Mouse (Mus musculus): ENCODE measurements around the gene Hspa1l. TPM values are rescaled to one million over a fixed set of nuclear protein-coding genes. Genes with fewer than 3 reads are reported as not detected.
"Not testable (repeated sequence)": the region's sequence is repeated elsewhere in the genome, so short reads cannot be mapped to it uniquely, and the experiment has no call there.

Hspa1l gene
- polyA plus RNA-seq, 1 experiment from 2014 or later = 0.53 TPM

GRCm38 (mm10) chr17:34960702-34961493, 11.6 kb upstream of the Hspa1l start:
- no peak for ATAC-seq (replicated peaks; ENCODE audit: low FRiP score, low TSS enrichment, low read depth)
- Histone ChIP-seq H3K27ac (ENCODE audit: low read depth) (no peak overlapping the region), H3K9me3 (ENCODE audit: control insufficient read depth, low read length) (no peaks in the 10 kb centered on the region), H3K9ac (ENCODE audit: low read length) (no peak overlapping the region), H3K4me1 (replicated peaks; ENCODE audit: control insufficient read depth, insufficient read depth, low read length) (peaks cover 5% of the 10 kb centered on the region), H3K4me3 (ENCODE audit: low read depth, low read length) (no peak overlapping the region), H3K36me3 (ENCODE audit: control insufficient read depth, insufficient read depth, low read length) (no peaks in the 10 kb centered on the region), H3K27me3 (replicated peaks; ENCODE audit: control insufficient read depth, insufficient read depth, low read length) (no peaks in the 10 kb centered on the region; the same call in 1 of the 2 replicates), H3K4me2 (ENCODE audit: low read length) (0 out of 2 replicates have a peak overlapping the region, but pooled peaks have one; percentile 76)
- DNase-seq (ENCODE audit: low spot score) = no peak

- Histone ChIP-seq H3K4me1 (replicated peaks; ENCODE audit: control insufficient read depth, insufficient read depth, low read length) (peaks cover 5% of the 10 kb centered on the region), H3K4me2 (ENCODE audit: low read length) (no peak overlapping the region), H3K27ac (ENCODE audit: low read depth) (peak overlapping the region; percentile 6; the same call in 1 of the 2 replicates), H3K9ac (ENCODE audit: low read length) (no peak overlapping the region), H3K27me3 (replicated peaks; ENCODE audit: control insufficient read depth, insufficient read depth, low read length) (no peaks in the 10 kb centered on the region), H3K4me3 (ENCODE audit: low read depth, low read length) (no peak overlapping the region), H3K36me3 (ENCODE audit: control insufficient read depth, insufficient read depth, low read length) (no peaks in the 10 kb centered on the region), H3K9me3 (ENCODE audit: control insufficient read depth, low read length) (no peaks in the 10 kb centered on the region)
- 22% methylated on average over 3 of the region's 3 CpGs for WGBS
- DNase-seq (ENCODE audit: low spot score) (no peak), ATAC-seq (replicated peaks; ENCODE audit: low FRiP score, low TSS enrichment, low read depth) (no peak)
Measured at GRCm38 (mm10) chr17:34962125-34962524, 10.4 kb upstream of the Hspa1l start.

- no peaks in the 10 kb centered on the region for H3K9me3 ChIP-seq (ENCODE audit: control insufficient read depth, low read length)
- DNase-seq (ENCODE audit: low spot score) = no peak
- no peak overlapping the region for H3K4me2 ChIP-seq (ENCODE audit: low read length)
- WGBS = 73% methylated on average over 1 of the region's 1 CpGs
- H3K4me1 ChIP-seq (replicated peaks; ENCODE audit: control insufficient read depth, insufficient read depth, low read length) = peaks cover 5% of the 10 kb centered on the region
- no peak for ATAC-seq (replicated peaks; ENCODE audit: low FRiP score, low TSS enrichment, low read depth)
- H3K4me3 ChIP-seq (ENCODE audit: low read depth, low read length) = no peak overlapping the region
- no peak overlapping the region for H3K9ac ChIP-seq (ENCODE audit: low read length)
- H3K27ac ChIP-seq (ENCODE audit: low read depth) = no peak overlapping the region
- no peaks in the 10 kb centered on the region for H3K36me3 ChIP-seq (ENCODE audit: control insufficient read depth, insufficient read depth, low read length)
- peaks cover 4% of the 10 kb centered on the region for H3K27me3 ChIP-seq (replicated peaks; ENCODE audit: control insufficient read depth, insufficient read depth, low read length)
Measured at GRCm38 (mm10) chr17:34962841-34963240, 9.7 kb upstream of the Hspa1l start.

- DNase-seq (ENCODE audit: low spot score) (no peak), ATAC-seq (replicated peaks; ENCODE audit: low FRiP score, low TSS enrichment, low read depth) (no peak)
- Histone ChIP-seq H3K9me3 (ENCODE audit: control insufficient read depth, low read length) (no peaks in the 10 kb centered on the region), H3K4me2 (ENCODE audit: low read length) (no peak overlapping the region), H3K36me3 (ENCODE audit: control insufficient read depth, insufficient read depth, low read length) (no peaks in the 10 kb centered on the region), H3K9ac (ENCODE audit: low read length) (no peak overlapping the region), H3K4me3 (ENCODE audit: low read depth, low read length) (no peak overlapping the region), H3K27ac (ENCODE audit: low read depth) (no peak overlapping the region), H3K4me1 (replicated peaks; ENCODE audit: control insufficient read depth, insufficient read depth, low read length) (peaks cover 5% of the 10 kb centered on the region), H3K27me3 (replicated peaks; ENCODE audit: control insufficient read depth, insufficient read depth, low read length) (peaks cover 22% of the 10 kb centered on the region)
- WGBS = 27% methylated on average over 1 of the region's 1 CpGs
Measured at GRCm38 (mm10) chr17:34964640-34965049, 7.9 kb upstream of the Hspa1l start.

- Histone ChIP-seq H3K36me3 (ENCODE audit: control insufficient read depth, insufficient read depth, low read length) (no peaks in the 10 kb centered on the region), H3K9me3 (ENCODE audit: control insufficient read depth, low read length) (no peaks in the 10 kb centered on the region), H3K4me2 (ENCODE audit: low read length) (no peak overlapping the region), H3K4me3 (ENCODE audit: low read depth, low read length) (no peak overlapping the region), H3K27me3 (replicated peaks; ENCODE audit: control insufficient read depth, insufficient read depth, low read length) (peaks cover 25% of the 10 kb centered on the region), H3K9ac (ENCODE audit: low read length) (no peak overlapping the region), H3K4me1 (replicated peaks; ENCODE audit: control insufficient read depth, insufficient read depth, low read length) (no peaks in the 10 kb centered on the region), H3K27ac (ENCODE audit: low read depth) (no peak overlapping the region)
- 62% methylated on average over 5 of the region's 5 CpGs for WGBS
- no peak for ATAC-seq (replicated peaks; ENCODE audit: low FRiP score, low TSS enrichment, low read depth)
- DNase-seq (ENCODE audit: low spot score) = no peak
Measured at GRCm38 (mm10) chr17:34965627-34966026, 6.9 kb upstream of the Hspa1l start.

GRCm38 (mm10) chr17:34969822-34970221, 2.7 kb upstream of the Hspa1l start, which contains the start of gene Gm20481:
Gm20481 (plus strand) TSS chr17:34969912.
- H3K4me3 ChIP-seq (ENCODE audit: low read depth, low read length); ATAC-seq (replicated peaks; ENCODE audit: low FRiP score, low TSS enrichment, low read depth); H3K9me3 ChIP-seq (ENCODE audit: control insufficient read depth, low read length); H3K9ac ChIP-seq (ENCODE audit: low read length); H3K4me2 ChIP-seq (ENCODE audit: low read length); H3K4me1 ChIP-seq (replicated peaks; ENCODE audit: control insufficient read depth, insufficient read depth, low read length); H3K27ac ChIP-seq (ENCODE audit: low read depth); H3K36me3 ChIP-seq (ENCODE audit: control insufficient read depth, insufficient read depth, low read length): not testable (repeated sequence)
- peaks cover 25% of the 10 kb centered on the region for H3K27me3 ChIP-seq (replicated peaks; ENCODE audit: control insufficient read depth, insufficient read depth, low read length)
- DNase-seq (ENCODE audit: low spot score) = peak; percentile 46
- WGBS = 61% methylated on average over 6 of the region's 11 CpGs

GRCm38 (mm10) chr17:34970850-34971249, 1.7 kb upstream of the Hspa1l start:
- WGBS = 39% methylated on average over 25 of the region's 37 CpGs
- not testable (repeated sequence) for H3K4me1 ChIP-seq (replicated peaks; ENCODE audit: control insufficient read depth, insufficient read depth, low read length); H3K4me2 ChIP-seq (ENCODE audit: low read length); DNase-seq (ENCODE audit: low spot score); ATAC-seq (replicated peaks; ENCODE audit: low FRiP score, low TSS enrichment, low read depth); H3K36me3 ChIP-seq (ENCODE audit: control insufficient read depth, insufficient read depth, low read length); H3K27ac ChIP-seq (ENCODE audit: low read depth); H3K9ac ChIP-seq (ENCODE audit: low read length); H3K4me3 ChIP-seq (ENCODE audit: low read depth, low read length); H3K9me3 ChIP-seq (ENCODE audit: control insufficient read depth, low read length)
- H3K27me3 ChIP-seq (replicated peaks; ENCODE audit: control insufficient read depth, insufficient read depth, low read length) = peaks cover 25% of the 10 kb centered on the region

GRCm38 (mm10) chr17:34971694-34972068, 822 bp upstream of the Hspa1l start:
- H3K9ac ChIP-seq (ENCODE audit: low read length); DNase-seq (ENCODE audit: low spot score); H3K36me3 ChIP-seq (ENCODE audit: control insufficient read depth, insufficient read depth, low read length); H3K4me1 ChIP-seq (replicated peaks; ENCODE audit: control insufficient read depth, insufficient read depth, low read length); H3K27ac ChIP-seq (ENCODE audit: low read depth); H3K9me3 ChIP-seq (ENCODE audit: control insufficient read depth, low read length): not testable (repeated sequence)
- ATAC-seq (replicated peaks; ENCODE audit: low FRiP score, low TSS enrichment, low read depth) = peak; percentile 61
- H3K4me2 ChIP-seq (ENCODE audit: low read length) = peak overlapping the region; percentile 83
- peak overlapping the region; percentile 21 for H3K4me3 ChIP-seq (ENCODE audit: low read depth, low read length)
- peaks cover 25% of the 10 kb centered on the region for H3K27me3 ChIP-seq (replicated peaks; ENCODE audit: control insufficient read depth, insufficient read depth, low read length)
- 2% methylated on average over 22 of the region's 43 CpGs for WGBS

Measured in intestine, embryonic 14.5 days (tissue).